Mouse (Mus musculus) forebrain, embryonic 14.5 days (tissue): ENCODE results near the gene Hspa5. TPM values are rescaled to one million over a fixed set of nuclear protein-coding genes. Genes with fewer than 3 reads are reported as not detected.
"Not testable (repeated sequence)": the region's sequence is repeated elsewhere in the genome, so short reads cannot be mapped to it uniquely, and the experiment has no call there.

ENCODE experiments used
- ATAC-seq: fragments of 200-750 bp; cut with Nextera tagmentation; 2 replicates; pipeline ENCODE4 v1.8.0; 2017; ENCODE audit warnings: mild to moderate bottlenecking, moderate library complexity
- DNase-seq: peaks from one replicate; pipeline ENCODE4 v3.0.0-alpha.2; 2015; ENCODE audit warnings: low spot score
- H3K27ac ChIP-seq: fragments of 300-500 bp; sonication (generic); 2 replicates; pipeline ENCODE4 v1.5.1; 2014; ENCODE audit warnings: low read depth, mild to moderate bottlenecking, control low read depth, low read length, moderate library complexity
- H3K27me3 ChIP-seq: fragments of 300-500 bp; sonication (generic); replicated peaks from 2 replicates; pipeline ENCODE4 v1.6.1; 2014; ENCODE audit warnings: low read length, control low read depth, mixed read lengths; ENCODE audit not compliant: control insufficient read depth, insufficient read depth
- H3K36me3 ChIP-seq: fragments of 300-500 bp; sonication (generic); 2 replicates; pipeline ENCODE4 v1.6.1; 2014; ENCODE audit warnings: low read length, control low read depth; ENCODE audit not compliant: control insufficient read depth, insufficient read depth
- H3K4me1 ChIP-seq: fragments of 300-500 bp; sonication (generic); 2 replicates; pipeline ENCODE4 v1.6.1; 2014; ENCODE audit warnings: antibody characterized with exemption, low read length, control low read depth; ENCODE audit not compliant: control insufficient read depth, insufficient read depth
- H3K4me2 ChIP-seq: fragments of 300-500 bp; sonication (generic); 2 replicates; pipeline ENCODE4 v1.6.1; 2014; ENCODE audit warnings: mild to moderate bottlenecking, control low read depth, low read length
- H3K4me3 ChIP-seq: fragments of 300-500 bp; sonication (generic); 2 replicates; pipeline ENCODE4 v1.5.1; 2014; ENCODE audit warnings: low read depth, low read length, control low read depth
- H3K9ac ChIP-seq: fragments of 300-500 bp; sonication (generic); 2 replicates; pipeline ENCODE4 v1.6.1; 2014; ENCODE audit warnings: mild to moderate bottlenecking, low read length, control low read depth, moderate library complexity
- H3K9me3 ChIP-seq: fragments of 300-500 bp; sonication (generic); replicated peaks from 2 replicates; pipeline ENCODE4 v1.6.1; 2016; ENCODE audit warnings: low read length, control low read depth, mixed read lengths; ENCODE audit not compliant: control insufficient read depth
- WGBS: fragments of 180-500 bp; shearing (Covaris S2); extraction: QIAGEN DNeasy Blood & Tissue Kit; methylation state at CpG from one replicate; pipeline ENCODE4 v1.1.7; 2014; 5-methylcytosine and 5-hydroxymethylcytosine counted together
- polyA plus RNA-seq: library from polyadenylated mRNA; unstranded; fragments of >200 nt; fragmentation: Nextera tagmentation; extraction: Ambion mirVana; gene quantifications from 2 replicates; pipeline ENCODE4 v1.2.1, GENCODE M21; 2014

Hspa5 gene
- polyA plus RNA-seq, 1 experiment from 2014 or later, result 384 TPM

GRCm38 (mm10) chr2:34783064-34784020 lies 11.6 kb downstream of the Hspa5 start:
- H3K27me3 ChIP-seq, result no peaks in the 10 kb centered on the region
- no peak overlapping the region for H3K27ac ChIP-seq
- no peak overlapping the region for H3K4me3 ChIP-seq
- 95% methylated on average over 14 of the region's 14 CpGs for WGBS
- H3K4me2 ChIP-seq, result no peak overlapping the region
- H3K9ac ChIP-seq, result no peak overlapping the region
- H3K9me3 ChIP-seq, result no peaks in the 10 kb centered on the region
- ATAC-seq, result no peak
- H3K36me3 ChIP-seq, result peaks cover 53% of the 10 kb centered on the region
- H3K4me1 ChIP-seq, result no peaks in the 10 kb centered on the region
- no peak for DNase-seq

- ATAC-seq, result no peak
- Histone ChIP-seq H3K36me3 (peaks cover 46% of the 10 kb centered on the region), H3K9ac (no peak overlapping the region), H3K4me1 (no peaks in the 10 kb centered on the region), H3K27me3 (no peaks in the 10 kb centered on the region), H3K4me3 (no peak overlapping the region), H3K4me2 (no peak overlapping the region), H3K9me3 (no peaks in the 10 kb centered on the region), H3K27ac (no peak overlapping the region)
- peak; percentile 17 for DNase-seq
- WGBS, result 75% methylated on average over 2 of the region's 2 CpGs
Measured at GRCm38 (mm10) chr2:34784085-34784484, 12.3 kb downstream of the Hspa5 start.

GRCm38 (mm10) chr2:34790282-34790681 lies 18.5 kb downstream of the Hspa5 start:
- ATAC-seq (no peak), DNase-seq (no peak)
- Histone ChIP-seq H3K27me3 (no peaks in the 10 kb centered on the region), H3K27ac (no peak overlapping the region), H3K9me3 (no peaks in the 10 kb centered on the region), H3K9ac (no peak overlapping the region), H3K4me1 (no peaks in the 10 kb centered on the region), H3K36me3 (peaks cover 10% of the 10 kb centered on the region; the same call in 1 of the 2 replicates), H3K4me2 (no peak overlapping the region), H3K4me3 (no peak overlapping the region)
- 95% methylated on average over 8 of the region's 8 CpGs for WGBS

- H3K9me3 ChIP-seq, H3K27ac ChIP-seq, ATAC-seq, DNase-seq, H3K4me1 ChIP-seq, H3K4me2 ChIP-seq, H3K36me3 ChIP-seq, H3K27me3 ChIP-seq, H3K9ac ChIP-seq, H3K4me3 ChIP-seq: not testable (repeated sequence)
- WGBS, result 100% methylated on average over 2 of the region's 2 CpGs
Measured at GRCm38 (mm10) chr2:34792543-34792942, 20.8 kb downstream of the Hspa5 start.

GRCm38 (mm10) chr2:34794511-34794910 lies 22.7 kb downstream of the Hspa5 start:
- Histone ChIP-seq H3K4me2 (no peak overlapping the region), H3K4me3 (no peak overlapping the region), H3K27ac (no peak overlapping the region), H3K36me3 (peaks cover 8% of the 10 kb centered on the region; the same call in 1 of the 2 replicates), H3K9ac (no peak overlapping the region), H3K9me3 (no peaks in the 10 kb centered on the region), H3K27me3 (no peaks in the 10 kb centered on the region), H3K4me1 (no peaks in the 10 kb centered on the region)
- WGBS, result 90% methylated on average over 2 of the region's 2 CpGs
- no peak for ATAC-seq
- DNase-seq, result no peak

- 90% methylated on average over 7 of the region's 7 CpGs for WGBS
- H3K27me3 ChIP-seq, result no peaks in the 10 kb centered on the region
- 0 out of 2 replicates have a peak, but pooled peaks cover 3% of the 10 kb centered on the region for H3K4me1 ChIP-seq
- no peaks in the 10 kb centered on the region for H3K9me3 ChIP-seq
- no peak for DNase-seq
- H3K36me3 ChIP-seq, result peaks cover 8% of the 10 kb centered on the region; the same call in 1 of the 2 replicates
- no peak overlapping the region for H3K4me2 ChIP-seq
- H3K9ac ChIP-seq, result no peak overlapping the region
- no peak overlapping the region for H3K27ac ChIP-seq
- no peak for ATAC-seq
- H3K4me3 ChIP-seq, result no peak overlapping the region
Measured at GRCm38 (mm10) chr2:34795426-34795825, 23.7 kb downstream of the Hspa5 start.

GRCm38 (mm10) chr2:34799357-34800256 lies 27.8 kb downstream of the Hspa5 start, which contains the start of gene Rabepk:
TSS of gene Rabepk (minus strand) at chr2:34799912.
- H3K9me3 ChIP-seq, result no peaks in the 10 kb centered on the region
- ATAC-seq (peak; percentile 67), DNase-seq (peak; percentile 84)
- 5% methylated on average over 44 of the region's 44 CpGs for WGBS
- H3K4me1 ChIP-seq, result peaks cover 8% of the 10 kb centered on the region; the same call in 1 of the 2 replicates
- peaks cover 9% of the 10 kb centered on the region; the same call in 1 of the 2 replicates for H3K36me3 ChIP-seq
- peak within 1 kb of the TSS; percentile 50 for H3K4me3 ChIP-seq
- no peak within 1 kb of the TSS for H3K27ac ChIP-seq
- H3K4me2 ChIP-seq, result peak within 1 kb of the TSS; percentile 84
- no peaks in the 10 kb centered on the region for H3K27me3 ChIP-seq
- H3K9ac ChIP-seq, result peak within 1 kb of the TSS; percentile 74

GRCm38 (mm10) chr2:34800371-34800770 lies 28.6 kb downstream of the Hspa5 start:
- DNase-seq, result no peak
- no peak overlapping the region for H3K4me3 ChIP-seq

More at GRCm38 (mm10) chr2:34800371-34800770, 28.6 kb downstream of the Hspa5 start:
- H3K9ac ChIP-seq, result no peak overlapping the region
- no peak overlapping the region for H3K27ac ChIP-seq
- no peak overlapping the region for H3K4me2 ChIP-seq
- peaks cover 8% of the 10 kb centered on the region; the same call in 1 of the 2 replicates for H3K4me1 ChIP-seq
- 82% methylated on average over 7 of the region's 7 CpGs for WGBS
- H3K27me3 ChIP-seq, result no peaks in the 10 kb centered on the region
- ATAC-seq, result no peak
- H3K9me3 ChIP-seq, result no peaks in the 10 kb centered on the region
- H3K36me3 ChIP-seq, result peaks cover 7% of the 10 kb centered on the region; the same call in 1 of the 2 replicates
